Mouse (Mus musculus) frontal cortex, adult 2 months (tissue): Measurements from ENCODE around the gene Iqschfp. TPM values are rescaled to one million over a fixed set of nuclear protein-coding genes. Genes with fewer than 3 reads are reported as not detected.

Source experiments
- DNase-seq, 2 experiments: peaks; one replicate each; pipeline ENCODE4 v3.0.0; 2022; ENCODE audit warnings: low spot score in 1 of 2; ENCODE audit errors: extremely low spot score in 1 of 2
- polyA plus RNA-seq: library from polyadenylated mRNA; depleted of rRNA; stranded (reverse); fragments of >200 nt; gene quantifications from 2 replicates; pipeline ENCODE4 v1.2.3, GENCODE M21; 2012

Iqschfp gene
- polyA plus RNA-seq, 1 experiment = 4.1 TPM

- no peak for DNase-seq
Observed at GRCm38 (mm10) chr3:68296752-68297151, 404.7 kb downstream of the Iqschfp start.

- DNase-seq = no peak
Observed at GRCm38 (mm10) chr3:68305647-68306046, 413.6 kb downstream of the Iqschfp start.

GRCm38 (mm10) chr3:68306726-68307125, 414.7 kb downstream of the Iqschfp start:
- DNase-seq = no peak

DNA sequence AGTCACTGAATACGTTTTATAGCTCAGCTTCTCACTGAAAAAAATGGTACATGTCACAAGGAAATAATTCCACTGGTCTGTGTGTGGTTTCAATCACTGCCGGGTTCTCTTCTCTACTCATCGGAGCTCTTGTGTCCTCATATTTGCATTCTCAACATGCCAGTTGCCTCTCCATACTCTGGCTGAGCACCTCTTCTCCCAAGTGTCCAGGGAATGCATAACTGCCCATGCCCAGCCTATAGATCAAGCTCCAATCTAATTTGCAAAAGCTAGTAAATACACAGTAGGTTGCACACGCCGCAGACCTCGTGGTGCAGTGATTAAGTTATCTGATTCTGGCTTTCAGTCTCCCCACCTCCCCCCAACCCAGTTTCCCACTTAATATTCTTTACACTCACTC, 433.5 kb downstream of the Iqschfp start:
- no peak for DNase-seq

DNA sequence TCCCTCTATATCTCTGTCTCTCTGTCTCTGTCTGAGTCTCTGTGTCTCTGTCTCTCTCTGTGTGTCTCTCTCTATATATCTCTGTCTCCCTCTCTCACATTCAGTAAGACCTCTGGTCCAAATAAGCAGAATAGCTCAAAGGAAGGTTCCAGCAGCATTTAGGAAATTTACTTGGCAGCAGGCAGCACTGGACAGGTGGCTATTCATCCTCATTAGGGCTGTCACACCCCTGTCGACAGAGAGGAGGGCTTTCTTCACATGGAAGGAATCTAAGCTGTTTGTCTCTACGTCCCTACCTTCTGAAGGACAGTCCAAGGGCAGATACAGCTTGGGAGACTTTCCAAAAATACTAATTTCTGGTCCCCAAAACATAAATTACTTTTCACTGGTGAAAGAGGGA, 440.5 kb downstream of the Iqschfp start:
- no peak for DNase-seq

DNA sequence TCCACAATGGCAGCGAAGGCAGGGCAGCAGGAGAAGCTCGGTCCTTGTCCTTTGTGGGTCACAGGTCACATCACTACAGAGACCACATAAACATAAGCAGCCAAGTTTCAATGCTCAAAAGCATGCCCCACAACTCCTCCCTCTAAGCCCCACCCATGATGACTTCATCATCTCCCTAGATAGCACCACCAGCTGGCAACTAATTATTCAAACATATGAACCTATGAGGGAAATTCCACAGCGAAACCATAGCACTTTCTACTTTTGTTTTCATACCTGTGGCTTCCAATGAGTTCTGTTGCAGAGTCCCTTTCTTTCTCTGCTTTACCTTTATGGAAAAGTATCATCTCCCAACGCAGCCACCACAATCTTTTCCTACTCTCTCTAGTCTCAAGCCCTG, 443.5 kb downstream of the Iqschfp start:
- DNase-seq = no peak

GRCm38 (mm10) chr3:68350624-68351023, 458.6 kb downstream of the Iqschfp start:
- DNase-seq = no peak

- DNase-seq = no peak
Observed at GRCm38 (mm10) chr3:68351461-68351860, 459.4 kb downstream of the Iqschfp start.

DNA sequence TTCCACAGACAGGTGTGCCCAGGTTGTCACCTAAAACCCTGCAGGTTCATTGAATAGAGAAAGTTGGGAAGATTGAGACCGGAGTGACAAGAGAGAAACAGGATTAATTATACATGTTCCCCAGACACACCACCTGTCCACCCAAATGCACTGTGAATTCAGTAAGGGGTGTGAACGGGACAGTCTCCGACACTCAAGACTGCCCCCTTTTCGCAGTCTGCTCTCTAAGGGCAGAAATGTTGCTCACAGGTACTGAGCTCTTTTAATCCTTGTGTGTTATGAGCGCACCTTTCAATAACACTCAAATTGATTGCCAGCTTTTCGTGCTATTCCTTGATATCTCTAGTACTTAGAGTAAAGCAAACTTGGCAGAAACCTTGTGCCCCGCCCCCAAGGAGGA, 460.9 kb downstream of the Iqschfp start:
- no peak for DNase-seq

DNA sequence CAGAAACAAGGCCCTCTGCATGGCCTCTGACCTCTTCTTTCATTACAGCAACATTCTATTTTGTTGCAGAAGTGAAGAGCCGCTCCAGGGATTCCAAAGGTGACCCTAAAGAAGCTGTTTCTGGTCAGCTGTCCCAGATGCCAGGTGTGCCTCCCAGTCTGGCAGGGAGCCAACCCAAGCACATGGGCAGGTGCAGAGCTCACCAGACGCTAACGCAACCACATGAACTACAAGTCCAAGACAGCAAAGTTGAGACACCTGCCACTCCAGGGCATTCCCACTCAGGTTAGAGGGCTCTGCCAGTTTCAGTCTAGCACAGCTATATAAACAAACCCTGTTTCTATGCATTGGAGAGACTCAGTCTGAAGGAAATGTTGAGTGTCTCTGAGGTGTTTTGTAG, 461.5 kb downstream of the Iqschfp start:
- DNase-seq = no peak

- no peak for DNase-seq
Observed at GRCm38 (mm10) chr3:68356516-68356915, 464.5 kb downstream of the Iqschfp start.

GRCm38 (mm10) chr3:68368029-68368428, 476.0 kb downstream of the Iqschfp start:
- DNase-seq = peak in 1 of 2 experiments; percentile 26

- DNase-seq = no peak
Observed at GRCm38 (mm10) chr3:68372925-68373324, 480.9 kb downstream of the Iqschfp start.

DNA sequence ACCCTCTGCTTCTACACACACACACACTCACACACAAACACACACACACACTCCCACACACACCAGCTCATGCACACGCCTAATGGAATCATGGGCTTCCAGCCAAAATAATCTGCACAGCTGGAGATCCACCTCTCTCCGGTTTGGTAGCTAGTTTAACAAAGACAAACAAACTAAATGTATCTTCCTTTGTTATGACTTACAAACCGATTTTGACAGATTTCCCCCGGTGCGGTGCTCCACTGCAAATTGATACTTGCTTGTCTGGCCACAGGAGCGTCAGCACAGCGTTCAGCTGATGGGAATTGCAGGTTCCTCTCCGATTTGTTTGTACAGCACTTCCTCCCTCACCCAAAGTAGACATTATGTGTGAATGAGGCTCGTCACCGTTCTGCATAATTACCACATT, 483.1 kb downstream of the Iqschfp start:
- peak in 1 of 2 experiments; percentile 9 for DNase-seq

GRCm38 (mm10) chr3:68377452-68378198, 485.6 kb downstream of the Iqschfp start:
- DNase-seq = no peak

DNA sequence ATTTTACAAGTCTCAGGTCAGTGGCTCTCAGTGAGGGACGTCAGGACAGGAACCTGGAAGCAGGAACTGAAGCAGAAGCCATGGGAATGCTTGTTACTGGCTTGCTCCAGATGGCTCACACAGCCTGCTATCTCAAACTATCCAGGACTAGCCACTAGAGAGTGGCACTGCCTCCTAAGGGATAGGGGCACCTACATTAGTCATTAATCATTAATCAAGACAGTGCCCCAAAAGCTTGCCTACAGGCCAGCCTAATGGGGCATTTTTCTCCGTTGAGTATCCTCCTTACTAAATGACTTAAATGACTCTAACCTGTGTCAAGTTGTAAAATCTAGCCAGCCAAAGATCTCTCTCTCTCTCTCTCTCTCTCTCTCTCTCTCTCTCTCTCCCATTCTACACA, 486.8 kb downstream of the Iqschfp start:
- no peak for DNase-seq

- no peak for DNase-seq
Observed at GRCm38 (mm10) chr3:68379242-68379641, 487.2 kb downstream of the Iqschfp start.

DNA sequence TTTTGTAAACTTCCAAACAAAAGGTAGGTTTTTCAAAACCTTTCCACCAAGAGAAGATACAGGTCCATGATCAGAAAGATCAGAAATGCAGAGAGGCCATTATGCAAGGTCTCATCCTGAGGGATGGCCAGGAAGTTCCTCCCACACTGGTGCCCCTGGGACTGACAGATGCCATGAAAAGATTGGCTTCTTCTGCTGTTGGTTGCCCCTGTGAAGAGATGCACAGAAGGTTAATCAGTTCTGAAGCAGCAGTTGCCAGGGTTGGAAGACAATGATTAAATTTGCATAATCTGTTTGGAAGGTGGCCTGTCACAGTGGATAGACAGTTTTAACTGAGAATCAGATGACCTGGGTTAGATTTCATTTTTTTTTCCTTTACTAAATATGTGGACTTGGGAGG, 491.6 kb downstream of the Iqschfp start:
- DNase-seq = no peak

DNA sequence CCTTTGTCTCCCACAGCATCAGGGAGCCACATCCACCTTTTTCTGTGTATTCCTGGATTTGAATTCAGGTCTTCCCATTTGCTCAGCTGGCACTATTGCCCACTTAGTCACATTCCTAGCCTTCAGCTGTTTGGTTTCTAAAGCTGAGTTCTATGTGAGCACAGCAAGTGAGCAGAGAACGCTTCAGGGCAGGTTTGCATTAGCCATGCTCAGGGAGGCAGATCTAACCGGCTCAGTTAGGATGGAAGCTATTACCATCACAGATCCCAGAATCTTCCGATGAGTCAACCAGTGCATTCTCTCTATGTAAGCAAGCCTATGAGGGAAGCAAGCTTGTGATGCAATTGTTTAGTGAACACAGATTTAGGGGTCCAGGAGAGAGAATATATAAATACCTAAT, 493.5 kb downstream of the Iqschfp start:
- DNase-seq = no peak

DNA sequence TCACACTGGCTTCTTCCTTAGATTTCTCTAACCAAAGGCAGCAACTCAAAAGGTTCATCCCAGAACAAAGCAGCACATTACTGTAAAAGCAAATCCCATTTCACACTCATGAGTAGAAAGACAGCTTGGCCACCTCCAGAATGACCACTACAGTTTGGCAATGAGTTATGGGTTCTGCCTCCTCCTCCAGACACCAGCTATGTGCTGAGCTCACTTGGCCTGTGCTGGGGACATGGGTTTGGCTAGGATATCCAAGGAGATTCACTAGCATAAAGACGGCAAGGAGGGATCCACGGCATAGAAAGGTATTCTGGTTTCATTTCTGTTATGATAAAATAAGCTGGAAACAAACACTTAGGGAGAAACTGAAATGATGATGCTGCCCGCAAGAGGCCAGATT, 496.0 kb downstream of the Iqschfp start:
- no peak for DNase-seq

- DNase-seq = no peak
Observed at GRCm38 (mm10) chr3:68393578-68393977, 501.5 kb downstream of the Iqschfp start.

DNA sequence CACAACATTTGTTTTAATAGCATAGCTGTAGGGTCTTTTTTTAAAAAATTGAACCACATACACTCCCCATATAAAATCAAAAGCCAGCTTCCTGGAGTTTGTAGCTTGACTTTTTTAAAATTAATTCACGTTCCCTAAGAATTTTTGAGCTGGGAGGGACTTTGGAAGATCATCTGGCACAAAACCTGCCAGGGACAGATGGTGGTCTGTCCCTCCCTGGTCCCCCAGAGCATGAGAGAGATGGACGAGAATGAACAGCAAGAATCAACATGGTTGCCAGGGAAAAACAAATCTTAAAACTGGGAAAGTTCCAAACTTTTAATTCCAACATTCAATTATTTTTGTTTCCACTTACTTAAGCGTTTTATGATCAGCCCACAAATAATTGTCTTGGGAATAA, 506.7 kb downstream of the Iqschfp start:
- DNase-seq = no peak

DNA sequence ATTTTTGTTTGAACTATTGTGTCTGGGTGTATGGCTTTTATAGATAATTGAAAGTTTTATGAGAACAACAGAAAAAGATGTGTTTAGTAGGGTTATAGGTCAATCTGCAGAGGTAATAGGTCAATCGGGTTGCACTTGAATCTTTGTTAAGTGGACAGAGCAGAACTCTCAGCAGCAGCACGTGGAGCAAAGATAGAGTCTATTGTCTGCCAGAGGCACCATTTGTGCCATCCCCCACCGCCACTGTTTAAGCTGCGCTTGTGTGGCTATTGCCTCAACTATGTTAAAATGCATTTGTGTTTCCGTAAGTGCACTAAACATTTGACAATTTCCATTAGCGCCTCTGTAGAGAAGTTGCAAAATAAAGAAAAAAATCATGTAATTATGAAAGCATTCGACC, 508.1 kb downstream of the Iqschfp start:
- DNase-seq = no peak
